Mouse (Mus musculus) spleen, postnatal 4 days (tissue): ENCODE data around the gene Ube2d3.

Experiments used
- DNase-seq, 2 experiments: peaks; one replicate each; pipeline ENCODE4 v3.0.0; 2022; ENCODE audit warnings: low spot score in 2 of 2

Ube2d3 gene

DNA sequence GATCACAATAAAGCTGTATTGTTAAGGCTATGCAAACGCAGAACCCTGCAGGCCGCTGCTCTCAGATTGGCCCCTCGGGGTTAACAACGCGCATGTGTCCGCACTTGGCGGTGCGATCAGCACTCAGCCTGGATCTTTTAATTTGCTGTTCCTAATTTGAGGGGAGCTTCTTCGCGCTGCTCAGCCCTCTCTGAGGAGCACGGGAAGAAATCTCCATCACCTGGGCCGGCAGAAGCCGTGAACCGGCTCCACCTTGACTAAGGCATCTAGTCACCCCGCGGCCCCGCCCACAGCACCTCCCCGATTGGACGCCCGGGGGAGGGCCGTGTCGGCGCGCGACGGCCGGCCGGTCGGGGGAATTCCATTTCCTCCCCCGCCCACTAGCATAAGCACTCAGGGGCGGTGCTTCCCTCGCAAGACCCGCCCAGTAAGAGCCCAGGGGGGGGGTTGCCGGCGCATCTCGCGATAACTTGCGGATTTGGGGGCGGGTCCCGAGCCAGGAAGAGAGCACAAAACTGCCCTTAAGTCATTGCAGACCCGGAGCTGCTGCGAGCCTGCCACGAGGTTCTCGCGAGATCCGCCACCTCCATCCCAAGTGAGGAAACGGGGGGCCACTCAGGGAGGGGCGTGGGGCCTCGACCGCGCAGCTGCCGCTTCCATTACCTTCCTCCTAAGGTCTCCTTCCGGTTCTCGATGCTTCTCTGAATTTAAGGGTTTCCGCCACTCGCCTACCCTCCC, at the start of gene Ube2d3:
Ube2d3 (plus strand) TSS at position 392 of the 738 bp plus-strand sequence.
- peak; percentile 99 for DNase-seq

DNA sequence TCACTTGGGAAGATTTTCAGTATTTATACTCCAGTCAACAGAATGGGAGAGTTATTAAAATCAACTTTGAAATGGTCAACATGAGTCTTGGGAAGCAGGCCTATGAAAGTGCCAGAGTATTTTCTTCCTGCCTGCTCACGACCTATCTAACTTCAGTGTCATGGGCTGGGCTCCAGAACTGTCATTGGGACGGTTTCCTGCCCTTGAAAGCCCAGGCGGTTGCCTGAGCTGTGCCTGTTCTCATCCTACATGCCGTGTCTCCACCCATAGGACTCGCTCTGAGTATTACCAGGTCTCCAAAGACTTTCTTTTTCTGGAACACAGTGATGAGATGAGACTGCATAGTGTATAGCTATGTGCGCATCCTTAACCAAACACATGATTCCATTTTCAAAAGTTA, 44.8 kb upstream of the Ube2d3 start:
- DNase-seq = no peak

DNA sequence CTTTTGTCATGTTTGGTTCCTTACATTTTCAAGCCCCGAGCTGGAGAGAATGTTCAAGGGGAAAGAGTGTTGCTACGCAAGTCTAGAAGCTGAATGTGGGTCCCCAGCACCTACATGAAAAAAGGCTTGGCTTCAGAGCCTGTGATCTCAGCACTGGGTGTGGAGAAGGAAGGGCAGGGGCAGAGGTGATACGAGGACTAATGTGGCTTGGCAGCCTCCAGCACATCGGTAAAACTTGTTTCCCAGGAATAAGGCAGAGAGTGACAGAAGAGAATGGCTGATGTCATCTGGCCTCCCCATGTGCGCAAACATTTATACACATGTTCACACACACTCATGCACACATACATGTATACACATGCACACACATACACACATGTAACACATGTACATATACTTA, 42.9 kb upstream of the Ube2d3 start:
- no peak for DNase-seq

DNA sequence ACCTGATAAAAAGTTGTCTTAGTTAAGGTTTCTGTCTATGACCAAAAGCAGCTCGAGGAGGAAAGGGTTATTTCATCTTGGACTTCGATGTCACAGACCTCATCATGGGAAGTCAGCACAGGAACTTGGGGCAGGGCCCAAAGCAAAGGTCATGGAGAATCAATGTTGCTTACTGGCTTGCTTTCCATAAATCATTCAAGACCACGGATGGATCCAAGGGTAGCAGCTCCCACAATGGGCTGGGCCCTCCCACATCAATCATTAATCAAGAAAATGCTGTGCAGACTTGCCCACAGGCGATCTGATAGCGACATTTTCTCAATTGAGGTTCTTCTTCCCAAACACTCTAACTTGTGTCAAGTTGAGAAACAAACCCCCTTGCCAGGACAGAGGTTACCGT, 41.9 kb upstream of the Ube2d3 start:
- no peak for DNase-seq

DNA sequence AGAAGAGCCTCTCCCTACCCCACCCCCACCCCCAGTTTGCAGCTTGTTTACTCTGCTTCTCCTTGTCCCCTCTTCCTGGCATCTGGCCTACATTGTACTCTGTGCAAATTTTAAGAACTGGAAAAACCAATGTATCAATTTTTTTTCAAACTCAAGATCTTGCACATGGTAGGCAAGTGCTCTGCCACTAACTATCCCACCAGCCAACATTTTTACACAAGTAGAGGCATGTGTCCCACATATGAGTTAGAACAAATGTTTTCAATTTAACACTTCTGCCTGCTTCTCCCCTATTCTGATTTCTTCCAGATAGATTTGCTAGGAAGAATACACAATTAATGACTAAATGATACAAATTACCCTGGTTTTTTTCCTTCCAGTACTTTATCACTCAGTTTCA, 40.8 kb upstream of the Ube2d3 start:
- DNase-seq = no peak

DNA sequence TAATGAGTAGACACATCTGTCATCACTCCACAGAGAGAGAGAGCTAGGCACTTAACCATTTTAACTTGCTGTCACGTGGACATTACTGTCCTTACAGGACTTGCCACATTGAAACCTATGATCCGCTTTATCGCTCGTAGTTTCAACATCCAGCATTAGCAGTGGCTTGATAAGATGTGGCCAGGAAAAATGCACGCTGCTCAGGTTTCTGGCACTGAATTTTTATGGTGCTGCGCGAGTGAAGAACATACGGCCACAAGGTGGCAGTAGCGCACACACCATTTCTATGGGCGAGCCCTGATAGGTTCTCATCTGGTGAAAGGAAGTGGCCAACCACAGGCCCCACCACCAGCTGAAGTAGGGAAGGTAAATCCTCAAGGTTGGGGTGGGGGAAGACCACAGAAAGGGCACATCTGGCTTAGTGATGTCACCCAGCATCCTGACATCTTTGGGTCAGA, 35.7 kb upstream of the Ube2d3 start:
- DNase-seq = peak; percentile 83 to 94

DNA sequence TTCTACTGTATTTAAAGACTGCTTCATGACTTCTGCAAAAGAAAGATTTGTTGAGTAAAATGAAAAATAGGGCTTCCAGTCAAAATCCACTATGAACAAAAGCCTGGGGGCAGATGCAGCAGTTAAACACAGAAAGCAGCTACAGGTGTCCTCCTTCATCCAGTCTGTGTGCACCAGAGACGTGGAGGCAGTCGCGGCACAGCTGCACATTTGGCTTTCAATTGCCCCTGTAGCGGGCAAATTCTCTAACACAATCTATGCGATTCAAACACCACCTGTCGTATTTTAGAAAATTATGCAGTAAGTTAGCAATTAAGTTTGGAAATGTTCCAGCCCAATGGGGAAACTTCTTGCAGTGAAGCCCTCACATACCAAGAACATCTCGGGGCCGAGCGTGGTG, 34.7 kb upstream of the Ube2d3 start:
- no peak for DNase-seq

DNA sequence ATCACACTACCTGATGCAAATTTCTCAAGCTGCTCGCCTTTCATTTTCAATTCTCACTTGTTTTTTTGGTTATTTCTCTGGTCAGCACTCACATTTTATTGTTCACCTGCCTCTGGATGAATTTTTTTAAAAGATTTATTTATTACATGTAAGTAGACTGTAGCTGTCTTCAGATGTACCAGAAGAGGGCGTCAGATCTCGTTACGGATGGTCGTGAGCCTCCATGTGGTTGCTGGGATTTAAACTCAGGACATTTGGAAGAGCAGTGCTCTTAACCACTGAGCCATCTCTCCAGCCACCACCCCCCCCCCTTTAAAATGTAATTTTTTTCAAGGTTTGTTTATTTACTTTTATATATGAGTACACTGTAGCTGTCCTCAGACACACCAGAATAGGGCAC, 34.1 kb upstream of the Ube2d3 start:
- no peak for DNase-seq

DNA sequence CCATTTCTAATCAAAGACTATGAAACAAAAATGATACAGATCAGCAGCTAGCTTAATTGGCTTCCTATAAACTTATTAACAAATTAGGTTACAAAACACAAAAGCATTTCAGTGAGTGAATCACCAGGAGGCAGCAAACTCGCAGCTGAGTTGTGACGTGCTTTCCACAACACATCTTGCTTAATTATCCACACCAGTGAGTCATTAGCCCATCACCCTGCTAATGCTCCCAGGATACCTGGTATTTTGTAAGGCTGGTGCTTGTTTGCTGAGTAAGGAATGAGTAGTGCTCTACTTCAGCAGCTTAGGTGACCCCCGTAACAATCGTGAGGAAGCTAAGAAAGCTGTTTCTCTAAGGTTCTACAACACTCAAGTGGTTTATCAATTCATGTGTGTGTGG, 33.4 kb upstream of the Ube2d3 start:
- no peak for DNase-seq

DNA sequence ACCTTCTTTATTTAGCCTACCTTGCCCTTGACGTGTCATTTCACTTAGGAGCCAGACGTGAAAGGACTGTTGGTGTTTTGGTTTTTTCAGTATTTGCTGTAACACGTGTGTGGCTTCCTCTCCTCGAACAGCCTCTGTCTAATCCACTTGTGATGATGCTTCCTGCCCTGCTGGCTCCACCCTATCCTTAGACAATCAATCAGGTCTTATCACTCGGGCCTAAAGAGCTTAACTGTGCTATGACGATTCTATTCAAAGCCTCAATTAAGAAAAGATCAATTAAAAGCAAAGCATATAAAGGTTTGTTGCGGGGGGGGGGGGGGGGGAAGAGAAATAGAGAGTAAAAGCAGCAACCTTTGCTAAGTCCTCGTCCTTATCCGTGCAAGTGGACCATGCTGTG, 30.6 kb upstream of the Ube2d3 start:
- no peak for DNase-seq

DNA sequence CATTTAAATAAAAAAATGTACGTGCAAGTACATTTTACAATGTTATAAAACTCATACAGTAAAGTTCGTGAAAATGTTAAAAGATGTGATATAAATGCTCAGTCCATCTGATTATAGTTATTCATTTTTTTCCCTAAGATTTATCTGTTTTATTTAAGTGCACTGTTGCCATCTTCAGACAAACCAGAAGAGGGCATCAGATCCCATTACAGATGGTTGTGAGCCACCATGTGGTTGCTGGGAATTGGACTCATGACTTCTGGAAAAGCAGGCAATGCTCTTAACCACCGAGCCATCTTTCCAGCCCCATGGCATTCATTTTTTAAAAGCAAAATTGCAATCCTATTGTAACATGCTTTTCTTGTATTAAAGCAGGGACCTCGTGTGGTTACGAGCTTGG, 28.7 kb upstream of the Ube2d3 start:
- DNase-seq = no peak

DNA sequence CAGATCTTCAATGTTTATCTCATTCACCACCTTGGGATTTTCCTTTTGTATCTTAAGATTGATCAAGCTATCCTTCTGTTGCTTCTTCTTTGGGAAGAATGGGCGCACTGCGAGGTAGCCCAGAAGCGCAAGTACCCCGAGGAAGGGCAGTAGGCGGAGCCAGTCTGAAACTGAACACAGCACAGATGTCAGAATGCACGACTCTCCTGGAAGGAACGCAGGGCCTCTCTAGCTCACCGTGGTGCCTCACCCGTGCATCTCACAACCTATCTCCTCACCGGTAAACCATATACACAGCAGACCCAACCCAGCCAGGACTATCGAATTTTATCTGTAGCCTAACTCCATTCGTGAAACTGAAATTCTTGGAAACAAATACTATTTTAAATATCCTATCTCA, 26.9 kb upstream of the Ube2d3 start:
- no peak for DNase-seq

DNA sequence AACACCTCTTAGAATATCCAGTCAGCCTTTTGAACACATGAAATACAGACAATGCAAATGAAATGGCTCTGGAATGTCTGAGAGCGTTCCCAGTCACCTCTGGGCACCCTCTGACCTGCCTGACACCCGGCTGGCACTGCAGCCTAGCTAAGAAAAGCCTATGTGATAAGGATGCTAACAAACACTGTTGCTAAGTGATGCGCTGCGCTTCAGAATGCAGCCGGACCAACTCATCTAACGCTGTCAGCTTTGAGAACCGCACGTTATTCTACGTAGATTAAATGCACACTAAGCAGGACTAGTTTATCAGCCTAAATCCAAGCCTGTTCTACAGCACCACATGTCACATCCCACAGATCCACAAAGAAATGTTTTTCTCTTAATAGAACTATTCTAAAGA, 26.1 kb upstream of the Ube2d3 start:
- no peak for DNase-seq

DNA sequence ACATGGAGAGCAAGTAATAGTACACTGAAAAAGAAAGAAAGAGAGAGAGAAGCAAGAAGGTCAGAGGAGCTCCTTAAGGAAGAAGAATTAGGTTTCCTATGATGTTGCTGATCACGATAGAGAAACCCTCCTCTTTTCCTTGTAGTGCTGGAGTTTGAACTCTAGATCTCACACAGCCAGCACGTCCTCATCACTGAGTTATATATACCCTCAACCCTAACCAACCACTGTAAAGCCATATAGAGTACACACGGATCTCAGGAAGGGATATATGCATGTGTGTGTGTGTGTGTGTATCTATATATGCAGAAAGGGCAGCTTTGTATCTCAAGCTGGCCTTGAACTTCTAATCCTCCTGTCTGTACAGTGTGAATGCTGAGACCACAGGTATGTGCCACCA, 20.7 kb upstream of the Ube2d3 start:
- DNase-seq = no peak

DNA sequence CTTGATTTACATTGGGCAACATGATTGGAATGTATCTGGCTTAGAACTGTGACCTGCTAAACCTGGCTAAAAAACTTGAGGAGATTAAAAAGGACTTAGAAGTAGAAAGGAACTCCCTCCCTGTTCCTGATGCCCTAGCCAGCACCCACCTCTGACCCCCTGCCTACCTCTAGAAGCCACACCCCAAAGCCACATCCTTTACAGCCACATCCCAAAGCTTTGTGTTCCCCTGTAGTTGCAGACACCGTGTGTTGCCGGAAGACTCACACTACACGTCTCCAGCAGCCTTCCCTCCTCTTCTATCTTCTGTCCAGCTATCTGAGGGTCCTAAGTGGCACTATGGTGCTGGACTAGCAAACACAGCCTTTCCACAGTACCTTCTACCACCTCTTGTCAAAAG, 20.1 kb upstream of the Ube2d3 start:
- DNase-seq = no peak

DNA sequence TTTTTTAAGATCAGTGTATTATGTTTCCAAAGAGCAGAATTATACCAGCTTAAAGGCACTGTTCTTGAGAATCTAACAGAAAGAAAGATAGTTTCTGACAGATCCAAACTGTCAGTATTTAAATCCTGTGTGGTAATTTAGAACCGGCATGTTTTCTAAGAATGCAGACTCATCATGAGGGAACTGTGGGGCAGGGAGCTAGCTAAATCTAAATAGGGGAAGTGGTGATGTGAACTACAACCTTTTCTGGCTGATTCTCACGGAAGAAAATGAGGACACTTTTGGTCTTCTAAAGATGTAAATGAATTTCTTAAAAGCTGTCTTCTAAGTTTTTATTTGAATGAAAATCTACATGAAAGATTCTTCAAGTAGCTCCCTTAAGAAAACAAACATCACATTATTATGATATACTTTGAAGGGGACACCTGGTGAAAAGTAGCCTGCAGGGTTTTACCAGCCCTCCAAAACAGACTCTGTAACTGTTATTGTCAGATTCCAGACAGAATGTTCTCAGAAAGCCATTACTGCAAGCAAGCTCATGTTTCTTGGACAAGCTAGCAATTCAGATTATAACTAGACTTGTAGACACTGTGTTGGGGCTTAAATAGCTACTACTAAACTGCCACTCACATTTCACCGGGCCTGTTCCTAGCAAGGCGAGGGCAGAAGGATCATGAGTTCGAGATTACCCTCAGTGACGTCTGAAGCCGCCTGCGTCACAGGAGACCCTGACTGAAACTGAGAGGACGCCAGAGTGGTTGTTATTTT, 17.2 kb upstream of the Ube2d3 start:
- DNase-seq = no peak

DNA sequence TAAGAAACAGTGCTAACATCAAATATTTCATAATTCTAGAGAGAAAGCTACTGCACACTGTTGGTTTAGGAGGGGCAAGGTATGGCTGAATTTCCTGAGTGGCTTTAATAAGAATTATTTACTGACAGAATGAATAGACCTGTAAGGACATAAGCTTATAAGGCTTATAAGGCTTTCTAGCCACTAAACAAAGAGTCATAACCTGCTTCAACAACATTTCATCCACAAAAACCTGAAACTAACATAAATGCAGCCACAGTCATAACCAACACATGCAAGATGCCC, 16.7 kb upstream of the Ube2d3 start:
- no peak for DNase-seq

DNA sequence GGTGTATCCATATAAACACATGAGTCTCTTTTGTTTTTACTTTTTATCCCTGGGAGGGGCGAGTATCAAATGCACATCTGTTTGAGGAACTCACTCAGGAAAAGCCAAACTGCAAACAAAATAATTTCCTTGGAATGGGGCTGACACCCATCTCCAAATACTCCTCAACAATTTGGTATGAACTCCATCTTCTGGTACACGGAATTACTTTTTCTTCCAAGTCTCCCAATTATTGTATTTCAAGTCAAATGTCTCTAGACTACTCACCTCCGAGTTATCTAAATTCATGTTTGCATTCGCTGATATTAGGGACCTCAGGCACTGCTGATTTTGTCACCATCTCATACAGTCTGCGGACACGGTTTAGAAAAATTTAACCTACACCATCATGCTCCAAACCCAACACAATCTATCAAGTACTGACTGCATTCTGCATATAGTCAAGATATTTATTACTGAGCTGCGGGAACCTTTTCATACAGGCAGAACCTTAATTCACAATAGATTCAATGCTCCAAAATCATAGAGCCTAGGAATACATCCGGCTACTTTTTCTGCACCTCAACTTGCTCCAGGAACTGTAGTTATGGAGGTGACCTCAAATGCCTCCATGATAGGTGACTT, 15.6 kb upstream of the Ube2d3 start:
- DNase-seq = no peak

DNA sequence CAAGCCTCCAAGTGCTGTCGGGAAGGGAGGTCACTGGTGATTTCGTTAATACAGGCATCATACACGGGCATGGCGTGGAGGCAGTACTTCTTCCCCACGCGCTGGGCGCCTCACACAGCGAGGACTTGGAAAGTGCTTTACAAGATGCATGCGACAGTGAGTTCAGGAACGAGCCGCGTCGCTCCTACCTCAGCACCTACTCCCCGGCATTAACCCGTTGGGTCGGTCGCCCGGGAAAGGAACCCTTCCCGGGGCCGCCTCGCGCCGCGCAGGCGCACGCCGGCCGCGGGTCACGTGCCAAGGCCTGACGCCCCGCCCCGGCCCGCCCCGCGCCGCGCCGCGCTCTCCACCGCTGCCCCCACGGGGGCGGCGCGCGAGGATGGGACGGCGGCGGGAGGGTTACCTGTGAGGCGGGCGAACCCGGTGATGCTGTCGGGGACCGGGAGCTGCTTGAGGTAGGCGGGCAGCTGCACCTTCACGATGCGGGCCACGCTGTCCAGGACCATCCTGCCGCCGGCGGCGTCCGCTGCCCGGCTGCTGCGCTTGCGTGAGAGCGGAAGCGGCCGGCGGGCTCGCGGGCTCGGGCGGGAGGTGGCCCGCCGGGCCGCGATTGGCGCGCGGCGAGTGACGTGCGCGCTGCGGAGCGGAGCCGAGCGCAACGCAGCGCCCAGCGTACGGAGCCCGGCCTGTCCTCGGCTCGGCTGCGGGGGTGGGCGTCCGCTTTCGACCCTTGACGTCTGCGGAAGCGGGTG, 14.9 kb upstream of the Ube2d3 start:
- DNase-seq = peak; percentile 85 to 94

DNA sequence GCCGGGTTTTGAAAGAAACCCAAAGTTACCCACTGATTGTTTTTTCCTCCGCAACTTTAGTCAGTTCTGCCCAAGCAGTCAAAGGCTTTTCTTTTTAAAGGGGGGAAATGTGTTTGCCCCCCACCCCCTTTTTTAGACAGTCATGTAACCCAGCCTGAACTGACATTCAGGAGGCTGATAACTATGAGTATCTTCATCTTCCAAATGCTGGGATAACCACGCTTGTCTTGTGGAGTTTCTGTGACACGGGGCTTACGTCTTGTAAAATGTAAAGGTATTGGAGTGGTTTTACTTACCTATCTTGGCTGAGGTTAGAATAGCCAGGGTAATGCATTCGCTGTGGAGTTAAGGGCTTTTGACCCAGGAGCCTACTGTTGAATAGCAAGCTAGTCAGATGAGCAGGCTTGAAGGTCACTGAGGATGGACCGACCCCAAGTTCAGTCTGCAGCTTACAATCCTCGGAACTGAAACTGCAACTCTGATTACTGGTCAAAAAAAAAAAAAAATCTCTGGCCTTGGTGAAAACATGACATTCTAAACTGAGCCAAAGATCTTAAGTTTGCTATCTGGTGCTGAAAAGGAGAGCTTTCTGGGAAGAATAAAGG, 14.2 kb upstream of the Ube2d3 start, which contains the start of gene Cisd2:
Cisd2 (minus strand) TSS at position 318 of the 605 bp plus-strand sequence.
- no peak for DNase-seq

DNA sequence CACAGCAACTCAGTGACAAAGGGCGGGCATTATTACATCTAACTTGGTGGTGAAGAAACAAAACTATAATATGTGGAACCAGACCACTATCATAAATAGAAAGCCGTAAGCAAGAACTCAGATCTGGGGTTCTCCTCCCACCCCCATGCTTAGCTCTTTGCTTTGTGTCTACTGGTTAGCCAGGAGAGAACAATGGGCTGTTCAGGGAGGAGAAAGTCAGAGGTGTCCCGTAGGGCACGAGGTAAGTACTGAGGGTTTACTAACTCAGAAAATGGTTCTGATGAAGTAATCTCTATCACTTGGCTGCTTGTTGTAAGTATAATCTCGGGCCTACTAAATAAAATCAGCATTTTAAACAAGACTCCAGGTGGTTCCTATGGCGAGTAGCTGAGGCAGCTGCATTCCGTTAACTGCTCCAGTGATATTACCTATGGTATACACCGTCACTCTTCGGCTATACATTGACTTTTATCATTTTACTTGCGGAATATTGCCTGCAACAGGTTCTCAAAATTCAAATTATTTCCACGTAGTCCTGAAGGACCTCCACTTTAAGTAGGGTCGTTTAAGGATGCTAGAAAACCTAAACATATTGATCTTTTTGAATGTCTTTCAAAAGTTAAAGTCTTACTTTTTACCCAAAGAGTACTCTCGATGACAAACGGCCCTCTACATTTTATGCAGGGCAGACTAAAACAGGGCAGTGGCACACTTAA, 890 bp upstream of the Ube2d3 start:
- DNase-seq = no peak
